Mouse (Mus musculus) MEL (cell line): ENCODE results near the gene Atp6v1e1. TPM values are rescaled to one million over a fixed set of nuclear protein-coding genes. Genes with fewer than 3 reads are reported as not detected.

ENCODE experiments used
- DNase-seq: peaks from one replicate; pipeline ENCODE4 v3.0.0; 2011; ENCODE audit warnings: low read depth, low spot score
- H3K27ac ChIP-seq: 2 replicates; pipeline ENCODE4 v1.5.1; 2012; ENCODE audit warnings: low read depth, mild to moderate bottlenecking, control low read depth, low read length, moderate library complexity; ENCODE audit not compliant: control insufficient read depth
- H3K27me3 ChIP-seq, 2 experiments: fragments of 150-350 bp in 1 of 2; sonication (generic) in 1 of 2; 2 replicates each; pipeline ENCODE4 v1.6.1; 2012; ENCODE audit warnings: low read length in 2 of 2, mild to moderate bottlenecking in 2 of 2, improper control_type of control experiment in 1 of 2, moderate library complexity in 1 of 2; ENCODE audit not compliant: insufficient read depth in 2 of 2, control insufficient read depth in 1 of 2
- H3K36me3 ChIP-seq, 2 experiments: 2 replicates each; pipeline ENCODE4 v1.6.1; 2012 to 2014; ENCODE audit warnings: low read length in 2 of 2, improper control_type of control experiment in 1 of 2, inconsistent platforms in 1 of 2, mild to moderate bottlenecking in 1 of 2; ENCODE audit not compliant: insufficient read depth in 2 of 2, control insufficient read depth in 1 of 2
- H3K4me1 ChIP-seq, 2 experiments: fragments of 150-350 bp in 1 of 2; sonication (generic) in 1 of 2; 2 replicates each; pipeline ENCODE4 v1.6.1; 2012; ENCODE audit warnings: low read length in 2 of 2, improper control_type of control experiment in 1 of 2, mild to moderate bottlenecking in 1 of 2; ENCODE audit not compliant: insufficient read depth in 2 of 2, control insufficient read depth in 1 of 2
- H3K4me3 ChIP-seq, 2 experiments: fragments of 150-350 bp in 1 of 2; sonication (generic) in 1 of 2; 2 replicates each; pipeline ENCODE4 v1.5.1; 2012; ENCODE audit warnings: low read depth in 2 of 2, low read length in 2 of 2, mild to moderate bottlenecking in 2 of 2, moderate library complexity in 2 of 2, control low read depth in 1 of 2, improper control_type of control experiment in 1 of 2; ENCODE audit not compliant: control insufficient read depth in 1 of 2, insufficient read depth in 1 of 2
- H3K79me2 ChIP-seq: 2 replicates; pipeline ENCODE4 v1.6.1; 2012; ENCODE audit warnings: mild to moderate bottlenecking, low read length, moderate library complexity; ENCODE audit not compliant: control insufficient read depth, poor library complexity, insufficient read depth
- H3K9ac ChIP-seq: 2 replicates; pipeline ENCODE4 v1.6.1; 2012; ENCODE audit warnings: low read depth, mild to moderate bottlenecking, control low read depth, low read length, moderate library complexity; ENCODE audit not compliant: control insufficient read depth, poor library complexity, severe bottlenecking
- H3K9me3 ChIP-seq: fragments of 150-350 bp; sonication (generic); replicated peaks from 2 replicates; pipeline ENCODE4 v1.6.1; 2012; ENCODE audit warnings: mild to moderate bottlenecking, low read length, improper control_type of control experiment, moderate library complexity; ENCODE audit not compliant: insufficient read depth
- BHLHE40 ChIP-seq: IDR thresholded peaks from 2 replicates; pipeline ENCODE4 v1.6.1; 2012; ENCODE audit warnings: low read depth, mild to moderate bottlenecking, inconsistent platforms, low read length, improper control_type of control experiment, borderline replicate concordance
- CHD1 ChIP-seq: IDR thresholded peaks from 2 replicates; pipeline ENCODE4 v1.6.1; 2012; ENCODE audit warnings: low read depth, mild to moderate bottlenecking, inconsistent platforms, low read length, improper control_type of control experiment
- CTCF ChIP-seq, 3 experiments: IDR thresholded peaks in 2 of 3; conservative IDR thresholded peaks in 1 of 3; 2 replicates each; pipeline ENCODE4 v1.5.1; 2011 to 2012; ENCODE audit warnings: low read length in 3 of 3, low read depth in 2 of 3, mild to moderate bottlenecking in 2 of 3, improper control_type of control experiment in 1 of 3, inconsistent platforms in 1 of 3, mixed read lengths in 1 of 3, moderate library complexity in 1 of 3; ENCODE audit not compliant: control insufficient read depth in 1 of 3, insufficient read depth in 1 of 3, poor library complexity in 1 of 3, severe bottlenecking in 1 of 3
- ELF1 ChIP-seq: IDR thresholded peaks from 2 replicates; pipeline ENCODE4 v1.6.1; 2014; ENCODE audit warnings: low read depth, mild to moderate bottlenecking, inconsistent platforms, low read length, improper control_type of control experiment, moderate library complexity
- GABPA ChIP-seq: IDR thresholded peaks from 2 replicates; pipeline ENCODE4 v1.6.1; 2012; ENCODE audit warnings: low read depth, mild to moderate bottlenecking, inconsistent platforms, low read length, improper control_type of control experiment, moderate library complexity
- HCFC1 ChIP-seq: IDR thresholded peaks from 2 replicates; pipeline ENCODE4 v1.6.1; 2012; ENCODE audit warnings: low read depth, mild to moderate bottlenecking, inconsistent platforms, low read length, improper control_type of control experiment, moderate library complexity
- MAX ChIP-seq: IDR thresholded peaks from 2 replicates; pipeline ENCODE4 v1.6.1; 2011; ENCODE audit warnings: low read length, improper control_type of control experiment
- MEF2A ChIP-seq: IDR thresholded peaks from 2 replicates; pipeline ENCODE4 v1.6.1; 2014; ENCODE audit warnings: low read depth, mild to moderate bottlenecking, inconsistent platforms, low read length, improper control_type of control experiment; ENCODE audit not compliant: poor library complexity, insufficient replicate concordance, severe bottlenecking; ENCODE audit errors: extremely low read depth
- MYB ChIP-seq: IDR thresholded peaks from 2 replicates; pipeline ENCODE4 v1.6.1; 2011; ENCODE audit warnings: mild to moderate bottlenecking, low read depth, low read length, improper control_type of control experiment
- MYC ChIP-seq: IDR thresholded peaks from 2 replicates; pipeline ENCODE4 v1.6.1; 2011; ENCODE audit warnings: low read depth, mild to moderate bottlenecking, low read length, improper control_type of control experiment, moderate library complexity
- NRF1 ChIP-seq: IDR thresholded peaks from 2 replicates; pipeline ENCODE4 v1.6.1; 2014; ENCODE audit warnings: low read depth, mild to moderate bottlenecking, inconsistent platforms, low read length, improper control_type of control experiment, moderate library complexity; ENCODE audit not compliant: poor library complexity, insufficient read depth, severe bottlenecking
- POLR2AphosphoS2 ChIP-seq: IDR thresholded peaks from 2 replicates; pipeline ENCODE4 v1.6.1; 2011; ENCODE audit warnings: low read length, improper control_type of control experiment
- RCOR1 ChIP-seq: IDR thresholded peaks from 2 replicates; pipeline ENCODE4 v1.6.1; 2012; ENCODE audit warnings: low read depth, mild to moderate bottlenecking, inconsistent platforms, low read length, improper control_type of control experiment
- SMC3 ChIP-seq: IDR thresholded peaks from 2 replicates; pipeline ENCODE4 v1.6.1; 2011; ENCODE audit warnings: low read depth, low read length, improper control_type of control experiment
- UBTF ChIP-seq: IDR thresholded peaks from 2 replicates; pipeline ENCODE4 v1.6.1; 2012; ENCODE audit warnings: low read depth, mild to moderate bottlenecking, inconsistent platforms, low read length, improper control_type of control experiment, moderate library complexity, borderline replicate concordance; ENCODE audit not compliant: insufficient read depth
- USF1 ChIP-seq: IDR thresholded peaks from 2 replicates; pipeline ENCODE4 v1.6.1; 2014; ENCODE audit warnings: low read depth, mild to moderate bottlenecking, inconsistent platforms, low read length, improper control_type of control experiment, moderate library complexity
- USF2 ChIP-seq, 2 experiments: IDR thresholded peaks; 2 replicates each; pipeline ENCODE4 v1.6.1; 2011 to 2012; ENCODE audit warnings: improper control_type of control experiment in 2 of 2, low read length in 2 of 2, borderline replicate concordance in 1 of 2, inconsistent platforms in 1 of 2, low read depth in 1 of 2, mild to moderate bottlenecking in 1 of 2; ENCODE audit not compliant: insufficient read depth in 1 of 2
- ZKSCAN1 ChIP-seq: IDR thresholded peaks from 2 replicates; pipeline ENCODE4 v1.6.1; 2012; ENCODE audit warnings: low read depth, mild to moderate bottlenecking, inconsistent platforms, low read length, improper control_type of control experiment, moderate library complexity
- ZMIZ1 ChIP-seq: IDR thresholded peaks from 2 replicates; pipeline ENCODE4 v1.6.1; 2012; ENCODE audit warnings: low read depth, mild to moderate bottlenecking, inconsistent platforms, low read length, improper control_type of control experiment, moderate library complexity
- ZNF384 ChIP-seq: IDR thresholded peaks from 2 replicates; pipeline ENCODE4 v1.6.1; 2012; ENCODE audit warnings: low read depth, mild to moderate bottlenecking, inconsistent platforms, low read length, improper control_type of control experiment
- polyA plus RNA-seq, 2 experiments: library from polyadenylated mRNA; stranded (reverse) in 1 of 2; unstranded in 1 of 2; fragments of >175 nt in 1 of 2; fragments of >200 nt in 1 of 2; gene quantifications; 2 replicates each; pipeline versions ENCODE4 v1.2.1 to v1.2.4; 2012; ENCODE audit warnings: low replicate concordance in 2 of 2, low read depth in 1 of 2; ENCODE audit not compliant: insufficient read length in 2 of 2, insufficient read depth in 1 of 2, missing spikeins in 1 of 2
- total RNA-seq: library from RNA; depleted of rRNA; stranded (reverse); fragments of 300-350 nt; gene quantifications from 2 replicates; pipeline ENCODE4 v1.2.3, GENCODE M21; 2012

The Atp6v1e1 gene
- total and polyA plus RNA-seq, 3 experiments: 123 to 129 TPM; not detected in 1

DNA sequence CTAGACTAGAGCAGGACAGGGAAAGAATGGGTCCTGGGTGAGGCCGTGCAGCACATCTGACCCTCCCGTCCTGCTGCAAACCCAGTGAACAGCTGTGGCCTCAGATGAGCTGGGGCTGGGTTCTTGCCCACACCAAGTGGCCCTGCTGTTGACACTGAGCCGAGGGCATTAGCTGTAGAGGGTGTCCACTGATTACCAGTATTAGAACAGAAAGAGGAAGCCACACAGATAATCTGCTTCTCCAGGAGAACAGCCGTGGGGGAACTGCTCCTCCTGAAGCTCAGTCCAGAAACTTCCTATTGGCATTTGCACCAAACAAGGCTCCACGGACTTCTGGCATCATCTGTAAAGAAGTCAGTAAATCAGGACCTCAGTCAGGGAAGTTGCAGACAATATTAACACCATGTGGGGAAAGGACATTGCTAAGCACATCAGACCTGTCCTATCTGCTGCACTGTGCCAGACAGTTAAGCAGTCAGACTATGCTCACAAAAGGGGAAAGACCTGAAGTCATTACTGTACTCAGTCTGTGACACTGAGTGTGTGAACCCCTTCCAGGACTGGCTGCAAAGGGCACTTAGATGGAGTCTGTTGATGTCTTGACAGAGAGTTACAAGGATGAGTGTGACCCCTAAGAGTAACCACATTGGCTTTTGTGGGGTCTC is 27.0 kb downstream of the Atp6v1e1 start (continued):
- TF ChIP-seq USF1: no peak
- TF ChIP-seq POLR2AphosphoS2: peak; percentile 39; the same call in 1 of the 2 replicates
- peak; percentile 40; the same call in 1 of the 2 replicates for TF ChIP-seq MYC
- TF ChIP-seq ZNF384: no peak
- TF ChIP-seq CHD1: no peak
- no peak for TF ChIP-seq ELF1
- TF ChIP-seq UBTF: no peak
- no peak for TF ChIP-seq SMC3
- no peak for TF ChIP-seq ZMIZ1
- TF ChIP-seq HCFC1: no peak
- no peak for TF ChIP-seq GABPA
- no peak for TF ChIP-seq ZKSCAN1
- no peak for TF ChIP-seq USF2 (IDR thresholded peaks at IDR 0.05; ENCODE audit: borderline replicate concordance in 1 of 2, insufficient read depth in 1 of 2, low read depth in 1 of 2, low read length in 2 of 2)
- no peak for TF ChIP-seq BHLHE40
- TF ChIP-seq MAX: no peak
- TF ChIP-seq NRF1: no peak
- TF ChIP-seq MYB: peak; percentile 51; the same call in 1 of the 2 replicates

GRCm38 (mm10) chr6:120792947-120793346 is 29.6 kb downstream of the Atp6v1e1 start:
- Histone ChIP-seq H3K27ac (0 out of 2 replicates have a peak overlapping the region, but pooled peaks have one; percentile 1), H3K79me2 (no peaks in the 10 kb centered on the region), H3K9ac (no peak overlapping the region), H3K4me1 (peaks cover 15 to 45% of the 10 kb centered on the region in 2 experiments), H3K27me3 (no peaks in the 10 kb centered on the region), H3K36me3 (peaks cover 15 to 24% of the 10 kb centered on the region in 2 experiments), H3K9me3 (no peaks in the 10 kb centered on the region), H3K4me3 (no peak overlapping the region)
- DNase-seq: no peak
- TF ChIP-seq CTCF (IDR thresholded peaks at IDR 0.05 in 2 of 3, conservative IDR thresholded peaks at IDR 0.05 in 1 of 3; ENCODE audit: control insufficient read depth in 1 of 3, insufficient read depth in 1 of 3, low read depth in 2 of 3, low read length in 3 of 3, poor library complexity in 1 of 3, severe bottlenecking in 1 of 3) (peak in 2 of 3 experiments; percentile 9 to 28; a peak in 2 of 6 replicates), MEF2A (no peak), SMC3 (0 out of 2 replicates have a peak, but pooled peaks have one; percentile 15), MYB (no peak), RCOR1 (no peak)
